In the genomic region with DNA sequence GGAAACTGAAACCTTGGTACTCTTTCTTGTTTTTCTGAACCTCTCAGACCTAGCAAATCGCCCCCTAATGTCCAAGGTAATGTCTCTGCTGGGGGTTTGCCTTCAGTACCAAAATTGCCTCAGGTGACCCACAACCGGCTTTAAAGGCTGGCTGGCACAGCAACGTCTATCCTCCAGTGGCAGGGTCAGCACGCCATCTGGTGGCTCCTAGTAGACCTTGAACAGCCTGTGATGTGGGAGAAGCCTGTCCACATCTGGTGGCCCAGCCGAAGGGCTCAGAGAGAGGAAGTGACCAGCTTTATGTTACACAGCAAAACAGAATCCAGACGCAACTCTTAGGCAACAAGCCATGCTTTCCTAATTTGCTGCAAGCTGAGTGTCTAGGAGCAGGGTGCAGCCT, we compare ENCODE assay signal across 9 mouse cellular contexts. TPM values are rescaled to one million over a fixed set of nuclear protein-coding genes. Genes with fewer than 3 reads are reported as not detected.
DNase-seq lines count a peak whose midpoint lies in the region; ATAC-seq and TF ChIP-seq lines count a peak whose summit lies in the region.
"Had no signal": no experiment of that assay in that cellular context is flagged by ENCODE, and none has a peak within 500 bp of the region (broad histone marks: within the 10 kb centered on the region; RNA-seq: fewer than 3 reads in every experiment).

No protein-coding gene starts in this region.

- intact Hi-C loops in heart, postnatal 14 days (cut with DNase I), result loop anchor here (1.0 to 10.0 kb wide), 3 partner anchors 122 to 423 kb away; no protein-coding TSS in a partner anchor

- H3K36me3 ChIP-seq in lung, embryonic 15.5 days, result no peaks in the 10 kb centered on the region
- H3K36me3 ChIP-seq in thymus, adult 2 months (ENCODE audit: control insufficient read depth, insufficient read depth, low read length), result no peaks in the 10 kb centered on the region
- H3K36me3 ChIP-seq: embryonic facial prominence, embryonic 13.5 days had no signal

- TF ChIP-seq POLR2A in embryonic fibroblast, embryonic 13.5 days (IDR thresholded peaks at IDR 0.05; ENCODE audit: low read depth, low read length), result no peak
- no peak for TF ChIP-seq POLR2A in thymus, adult 2 months (IDR thresholded peaks at IDR 0.05; ENCODE audit: control insufficient read depth, extremely low read depth, insufficient read depth, low read length, poor library complexity)

- no peak overlapping the region for H3K4me2 ChIP-seq in lung, embryonic 15.5 days
- H3K4me2 ChIP-seq: embryonic facial prominence, embryonic 13.5 days had no signal

- peak; percentile 73 for DNase-seq in CD4-positive, CD25-positive, alpha-beta regulatory T cell, adult 2 months (ENCODE audit: low read depth, low spot score)
- DNase-seq in adrenal gland, postnatal 25 days, result peak; percentile 81
- peak; percentile 83 to 86 for DNase-seq in heart, postnatal 14 days
- peak; percentile 56 to 84 for DNase-seq in layer of hippocampus, adult 18-20 months (ENCODE audit: low spot score in 2 of 2)
- peak; percentile 54 for DNase-seq in ovary, postnatal 10 days (ENCODE audit: low spot score)
- peak; percentile 46 for DNase-seq in thymus, adult 2 months

- WGBS in lung, embryonic 15.5 days, result 2% methylated on average over 6 of the region's 6 CpGs
- WGBS in thymus, adult 2 months, result 5% methylated on average over 6 of the region's 6 CpGs

- H3K4me3 ChIP-seq in embryonic fibroblast, embryonic 13.5 days (ENCODE audit: insufficient read depth, low read length), result no peak overlapping the region
- no peak overlapping the region for H3K4me3 ChIP-seq in lung, embryonic 15.5 days
- no peak overlapping the region for H3K4me3 ChIP-seq in thymus, adult 2 months (ENCODE audit: control insufficient read depth, insufficient read depth, low read length)
- H3K4me3 ChIP-seq: embryonic facial prominence, embryonic 13.5 days had no signal

- no peaks in the 10 kb centered on the region for H3K27me3 ChIP-seq in lung, embryonic 15.5 days
- H3K27me3 ChIP-seq in thymus, adult 2 months (ENCODE audit: control insufficient read depth, insufficient read depth, low read length), result no peaks in the 10 kb centered on the region

- peak; percentile 82; the same call in 1 of the 2 replicates for ATAC-seq in lung, embryonic 15.5 days (ENCODE audit: borderline replicate concordance, extremely low read depth, low FRiP score, low TSS enrichment)

- H3K9ac ChIP-seq in lung, embryonic 15.5 days, result no peak overlapping the region
- H3K9ac ChIP-seq: embryonic facial prominence, embryonic 13.5 days had no signal

- peak; percentile 77 for TF ChIP-seq CTCF in embryonic fibroblast, embryonic 13.5 days (IDR thresholded peaks at IDR 0.05; ENCODE audit: borderline replicate concordance, insufficient read depth, low read length)
- TF ChIP-seq CTCF in thymus, adult 2 months (IDR thresholded peaks at IDR 0.05; ENCODE audit: borderline replicate concordance, control insufficient read depth, extremely low read depth, insufficient read depth, low read length, poor library complexity), result no peak

- no peaks in the 10 kb centered on the region for H3K9me3 ChIP-seq in lung, embryonic 15.5 days
- H3K9me3 ChIP-seq: embryonic facial prominence, embryonic 13.5 days had no signal

- H3K27ac ChIP-seq in embryonic fibroblast, embryonic 13.5 days (ENCODE audit: insufficient read depth, low read length), result no peak overlapping the region
- no peak overlapping the region for H3K27ac ChIP-seq in lung, embryonic 15.5 days
- H3K27ac ChIP-seq in thymus, adult 2 months (ENCODE audit: control insufficient read depth, insufficient read depth, low read length), result no peak overlapping the region
- H3K27ac ChIP-seq: embryonic facial prominence, embryonic 13.5 days had no signal

- H3K4me1 ChIP-seq in embryonic fibroblast, embryonic 13.5 days (ENCODE audit: control insufficient read depth, insufficient read depth, low read length), result no peaks in the 10 kb centered on the region; the same call in 1 of the 2 replicates
- H3K4me1 ChIP-seq in lung, embryonic 15.5 days, result 0 out of 2 replicates have a peak, but pooled peaks cover 7% of the 10 kb centered on the region
- H3K4me1 ChIP-seq in thymus, adult 2 months (replicated peaks; ENCODE audit: control insufficient read depth, insufficient read depth, low read length), result no peaks in the 10 kb centered on the region
- H3K4me1 ChIP-seq: embryonic facial prominence, embryonic 13.5 days had no signal

RNA-seq across cellular contexts. Expression of gene Slc35f6, which starts 9.7 kb away (rescaled TPM):
- total RNA-seq in adrenal gland, postnatal 25 days (2021), result 51.4 and 52.6 TPM in 2 replicates
- 36.9 and 41.0 TPM in 2 replicates for polyA plus RNA-seq in embryonic fibroblast, embryonic 13.5 days (2011; ENCODE audit: insufficient read length, low read depth, missing spikeins)
- total RNA-seq in heart, postnatal 14 days (2021), result 10 to 100 TPM; 37.4 to 39.9 TPM
- 10 to 100 TPM; 36.2 to 40.6 TPM for total RNA-seq in layer of hippocampus, adult 18-20 months (2021)
- 26.1 and 28.6 TPM in 2 replicates for polyA plus RNA-seq in lung, embryonic 15.5 days (2015; fragmentation: Nextera tagmentation; extraction: Ambion mirVana)
- polyA plus RNA-seq in thymus, adult 2 months (2012; rRNA removed), result 71.8 and 88.0 TPM in 2 replicates

RNA-seq across cellular contexts. Expression of gene Cenpa, which starts 28.5 kb away (rescaled TPM):
- 15.1 and 19.2 TPM in 2 replicates for total RNA-seq in adrenal gland, postnatal 25 days (2021)
- polyA plus RNA-seq in embryonic fibroblast, embryonic 13.5 days (2011; ENCODE audit: insufficient read length, low read depth, missing spikeins), result 37.9 and 59.8 TPM in 2 replicates
- total RNA-seq in heart, postnatal 14 days (2021), result 10 to 100 TPM; 56.0 to 67.6 TPM
- 1 to 10 TPM; 3.5 to 4.6 TPM for total RNA-seq in layer of hippocampus, adult 18-20 months (2021)
- 332 and 343 TPM in 2 replicates for polyA plus RNA-seq in lung, embryonic 15.5 days (2015; fragmentation: Nextera tagmentation; extraction: Ambion mirVana)
- polyA plus RNA-seq in thymus, adult 2 months (2012; rRNA removed), result 161 and 208 TPM in 2 replicates

RNA-seq across cellular contexts. Expression of gene Kcnk3, which starts 50.1 kb away (rescaled TPM):
- 1,220 and 1,477 TPM in 2 replicates for total RNA-seq in adrenal gland, postnatal 25 days (2021)
- 1.3 and 1.6 TPM in 2 replicates for polyA plus RNA-seq in embryonic fibroblast, embryonic 13.5 days (2011; ENCODE audit: insufficient read length, low read depth, missing spikeins)
- total RNA-seq in heart, postnatal 14 days (2021), result 100 to 1,000 TPM; 181 to 186 TPM
- total RNA-seq in layer of hippocampus, adult 18-20 months (2021), result 10 to 100 TPM; 11.2 to 12.9 TPM
- polyA plus RNA-seq in lung, embryonic 15.5 days (2015; fragmentation: Nextera tagmentation; extraction: Ambion mirVana), result 21.5 and 23.1 TPM in 2 replicates
- 22.7 and 27.7 TPM in 2 replicates for polyA plus RNA-seq in thymus, adult 2 months (2012; rRNA removed)

Comparison
In these comparisons a context has a peak if more than half of its experiments do, and no peak if none do; other contexts are left out.
1. RNA of gene Kcnk3, which starts 50.1 kb away (total RNA-seq): 1,220 to 1,477 TPM in adrenal gland, postnatal 25 days and 181 to 186 TPM in heart, postnatal 14 days; 11.2 to 12.9 TPM in layer of hippocampus, adult 18-20 months; every median in the first group is over 10 times any median in the second.
2. Peak in every context shown above with its lines, with median percentiles within 50 percentile points of each other: DNase-seq.